Mouse (Mus musculus) heart, adult 2 months (tissue): ENCODE data around the gene Mlh1.

Source experiments
- CTCF ChIP-seq: fragments of 200-600 bp; IDR thresholded peaks from 2 replicates; pipeline ENCODE4 v1.8.1; 2022; ENCODE audit warnings: antibody characterized with exemption, mild to moderate bottlenecking, moderate library complexity
- EP300 ChIP-seq: fragments of 200-500 bp; IDR thresholded peaks from 2 replicates; pipeline ENCODE4 v1.6.1; 2011; ENCODE audit warnings: low read depth, low read length, control low read depth; ENCODE audit not compliant: insufficient read depth
- POLR2A ChIP-seq: fragments of 200-500 bp; IDR thresholded peaks from 2 replicates; pipeline ENCODE4 v1.6.1; 2011; ENCODE audit warnings: mild to moderate bottlenecking, low read depth, low read length, control low read depth; ENCODE audit not compliant: insufficient read depth

GRCm38 (mm10) chr9:111302196-111302831 is 30.7 kb upstream of the Mlh1 start:
- no peak for TF ChIP-seq CTCF
- TF ChIP-seq POLR2A = no peak
- no peak for TF ChIP-seq EP300
